Mouse (Mus musculus) layer of hippocampus, adult 2 months (tissue): Measurements from ENCODE around the gene Dcun1d5. TPM values are rescaled to one million over a fixed set of nuclear protein-coding genes. Genes with fewer than 3 reads are reported as not detected.
"Not testable (repeated sequence)": the region's sequence is repeated elsewhere in the genome, so short reads cannot be mapped to it uniquely, and the experiment has no call there.

Experiments used
- DNase-seq, 2 experiments: peaks; one replicate each; pipeline ENCODE4 v3.0.0; 2022; ENCODE audit warnings: low spot score in 2 of 2
- H3K27ac ChIP-seq: fragments of 200-600 bp; 2 replicates; pipeline ENCODE4 v1.8.1; 2022
- H3K4me3 ChIP-seq: fragments of 200-600 bp; 2 replicates; pipeline ENCODE4 v1.8.1; 2022; ENCODE audit warnings: mild to moderate bottlenecking
- CTCF ChIP-seq: fragments of 200-600 bp; conservative IDR thresholded peaks from 2 replicates; pipeline ENCODE4 v1.8.1; 2022; ENCODE audit warnings: antibody characterized with exemption, mild to moderate bottlenecking, moderate library complexity
- long read RNA-seq, 2 experiments: library from polyadenylated mRNA; stranded (forward); transcript quantifications; one replicate each; pipeline ENCODE4 v2.0.0; 2021; ENCODE audit warnings: borderline mapping rate in 2 of 2
- total RNA-seq, 2 experiments: library from RNA; stranded (reverse); gene quantifications; 2 replicates each; pipeline ENCODE4 v1.2.3; 2021

The Dcun1d5 gene
- total RNA-seq, result 10 to 100 TPM; 75.5 to 75.7 TPM
- long read RNA-seq, experiment 1, transcript Dcun1d5-202 (8 exons, 2,421 nt), result major isoform, 38 of 121 reads
- long read RNA-seq, experiment 1, partial matches to known transcripts, result 81 of 121 reads
- long read RNA-seq, experiment 1, other reads (novel, unspliced or antisense), result 2 of 121 reads
- long read RNA-seq, experiment 2, transcript Dcun1d5-202 (8 exons, 2,421 nt), result major isoform, 41 of 126 reads
- long read RNA-seq, experiment 2, partial matches to known transcripts, result 81 of 126 reads
- long read RNA-seq, experiment 2, other reads (novel, unspliced or antisense), result 4 of 126 reads

DNA sequence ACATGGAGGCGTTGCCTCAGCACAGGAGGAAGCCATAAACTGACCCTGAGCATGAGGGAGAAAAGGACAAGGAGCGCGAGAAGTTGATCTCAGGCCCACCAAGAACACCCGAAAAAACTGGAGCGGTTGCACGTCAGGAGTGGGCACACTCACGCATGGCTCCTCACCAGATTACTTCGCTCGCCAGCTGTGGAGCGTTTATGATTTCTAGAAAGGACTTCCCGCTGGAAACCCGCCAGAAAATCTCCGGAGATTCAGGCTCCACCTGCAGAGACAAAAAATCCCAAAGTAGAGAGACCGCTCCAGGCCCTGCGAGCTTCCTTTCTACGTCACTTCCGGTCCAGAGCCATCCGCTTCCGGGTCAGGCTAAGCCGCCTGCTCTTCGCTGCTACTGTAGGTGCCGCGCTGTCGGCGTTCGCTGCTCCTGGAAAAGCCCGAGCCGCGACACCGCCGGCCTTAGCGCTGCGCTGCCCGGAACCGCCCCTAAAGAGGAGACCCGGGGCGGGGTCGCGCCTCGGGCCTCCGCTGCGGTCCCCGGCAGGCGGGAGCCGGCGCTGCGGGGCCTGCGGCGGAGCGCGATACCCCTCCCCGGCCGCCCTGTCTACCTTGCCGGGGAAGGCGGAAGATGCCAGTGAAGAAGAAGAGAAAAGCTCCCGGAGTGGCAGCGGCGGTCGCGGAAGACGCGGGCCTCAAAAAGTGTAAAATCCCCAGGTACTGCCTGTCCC is at the start of gene Dcun1d5, which contains the start of gene Dync2h1:
TSS of gene Dcun1d5 (plus strand) at position 349 of the 725 bp plus-strand sequence.
TSS of gene Dync2h1 (minus strand) at position 275 of the 725 bp plus-strand sequence.
- 0 out of 2 replicates have a peak, but pooled peaks have one; percentile 2 for TF ChIP-seq CTCF

GRCm38 (mm10) chr9:7154391-7154790 is 29.9 kb upstream of the Dcun1d5 start:
- TF ChIP-seq CTCF, result no peak
- Histone ChIP-seq H3K27ac (no peak overlapping the region), H3K4me3 (no peak overlapping the region)
- no peak for DNase-seq

More for the DNA sequence above, at the start of gene Dcun1d5, which contains the start of gene Dync2h1:
- H3K4me3 ChIP-seq, result peak within 1 kb of the TSS; percentile 98
- DNase-seq, result peak; percentile 89 to 91
- peak within 1 kb of the TSS; percentile 92 for H3K27ac ChIP-seq

DNA sequence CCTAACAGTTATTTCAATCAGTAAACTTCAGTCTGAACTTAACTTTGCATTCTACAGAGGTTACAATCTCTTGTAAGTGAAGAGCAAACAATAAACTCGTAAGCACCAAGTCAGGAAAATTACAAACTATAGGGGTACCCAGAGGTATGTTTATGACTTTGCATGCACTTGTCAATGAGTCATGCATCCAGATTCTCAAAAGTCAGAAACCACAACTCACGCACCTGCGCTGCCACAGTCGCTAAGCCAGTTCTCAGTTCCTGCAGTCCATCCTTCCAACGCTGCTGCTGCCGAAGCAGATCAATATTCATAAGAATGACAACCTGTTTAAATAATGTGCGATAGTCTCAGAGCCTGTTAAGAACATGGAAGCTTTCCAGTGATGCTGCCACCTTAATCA is 25.7 kb upstream of the Dcun1d5 start:
- Histone ChIP-seq H3K27ac (no peak overlapping the region), H3K4me3 (no peak overlapping the region)
- no peak for DNase-seq
- no peak for TF ChIP-seq CTCF

DNA sequence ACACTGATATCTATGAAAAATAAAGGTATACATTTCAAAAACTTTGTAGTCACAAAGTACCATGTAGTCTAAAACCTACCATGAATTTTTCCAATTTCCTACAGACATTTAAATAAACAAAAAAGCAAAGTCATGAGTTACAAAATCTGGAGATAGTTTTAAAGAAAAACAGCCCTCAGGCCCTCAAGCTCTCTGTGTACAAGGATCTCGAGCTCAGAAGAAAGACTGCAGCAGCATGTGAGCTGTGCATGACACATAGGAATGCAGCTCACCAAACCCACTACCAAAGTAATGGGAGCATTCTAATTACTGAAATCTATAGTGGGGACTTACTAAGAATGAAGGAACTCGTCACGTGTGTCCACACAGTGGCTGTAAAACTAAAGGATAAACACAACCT is 24.6 kb upstream of the Dcun1d5 start:
- Histone ChIP-seq H3K27ac (no peak overlapping the region), H3K4me3 (no peak overlapping the region)
- no peak for DNase-seq
- TF ChIP-seq CTCF, result no peak

- no peak for DNase-seq
- Histone ChIP-seq H3K4me3 (no peak overlapping the region), H3K27ac (no peak overlapping the region)
- no peak for TF ChIP-seq CTCF
Observed at GRCm38 (mm10) chr9:7160688-7161087, 23.6 kb upstream of the Dcun1d5 start.

DNA sequence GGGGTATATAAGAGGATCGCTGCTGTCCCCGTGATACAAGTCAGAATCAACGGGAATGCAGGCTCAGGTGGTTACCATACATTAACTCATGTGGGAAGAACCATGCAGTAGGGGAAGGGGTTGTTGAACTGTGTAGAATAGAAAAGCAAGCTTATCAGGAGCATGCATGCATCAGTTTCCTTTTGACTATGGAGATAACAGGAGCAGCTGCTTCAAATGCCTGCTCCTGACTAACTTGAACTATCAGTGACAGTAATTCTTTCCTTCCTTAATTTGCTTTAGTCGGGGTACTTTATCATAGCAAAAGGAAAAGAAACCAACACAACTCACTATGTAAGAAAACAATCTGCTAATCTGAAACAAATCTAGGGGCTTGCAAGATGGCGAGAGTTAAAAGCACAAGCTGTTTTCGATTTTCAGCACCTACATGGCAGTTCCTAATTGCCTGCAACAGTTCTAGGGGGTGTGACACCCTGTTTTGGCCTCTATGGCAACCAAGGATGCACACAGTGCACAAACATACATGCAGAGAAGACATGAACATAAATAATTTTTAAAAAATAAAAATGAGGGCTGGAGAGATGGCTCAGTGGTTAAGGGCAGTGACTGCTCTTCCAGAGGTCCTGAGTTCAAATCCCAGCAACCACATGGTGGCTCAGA is 16.9 kb upstream of the Dcun1d5 start:
- H3K4me3 ChIP-seq, result no peak overlapping the region
- no peak; the same call in 1 of the 2 replicates for TF ChIP-seq CTCF
- no peak for DNase-seq
- H3K27ac ChIP-seq, result no peak overlapping the region

GRCm38 (mm10) chr9:7173756-7174155 is 10.6 kb upstream of the Dcun1d5 start:
- Histone ChIP-seq H3K4me3 (no peak overlapping the region), H3K27ac (no peak overlapping the region)
- no peak for TF ChIP-seq CTCF
- DNase-seq, result no peak

DNA sequence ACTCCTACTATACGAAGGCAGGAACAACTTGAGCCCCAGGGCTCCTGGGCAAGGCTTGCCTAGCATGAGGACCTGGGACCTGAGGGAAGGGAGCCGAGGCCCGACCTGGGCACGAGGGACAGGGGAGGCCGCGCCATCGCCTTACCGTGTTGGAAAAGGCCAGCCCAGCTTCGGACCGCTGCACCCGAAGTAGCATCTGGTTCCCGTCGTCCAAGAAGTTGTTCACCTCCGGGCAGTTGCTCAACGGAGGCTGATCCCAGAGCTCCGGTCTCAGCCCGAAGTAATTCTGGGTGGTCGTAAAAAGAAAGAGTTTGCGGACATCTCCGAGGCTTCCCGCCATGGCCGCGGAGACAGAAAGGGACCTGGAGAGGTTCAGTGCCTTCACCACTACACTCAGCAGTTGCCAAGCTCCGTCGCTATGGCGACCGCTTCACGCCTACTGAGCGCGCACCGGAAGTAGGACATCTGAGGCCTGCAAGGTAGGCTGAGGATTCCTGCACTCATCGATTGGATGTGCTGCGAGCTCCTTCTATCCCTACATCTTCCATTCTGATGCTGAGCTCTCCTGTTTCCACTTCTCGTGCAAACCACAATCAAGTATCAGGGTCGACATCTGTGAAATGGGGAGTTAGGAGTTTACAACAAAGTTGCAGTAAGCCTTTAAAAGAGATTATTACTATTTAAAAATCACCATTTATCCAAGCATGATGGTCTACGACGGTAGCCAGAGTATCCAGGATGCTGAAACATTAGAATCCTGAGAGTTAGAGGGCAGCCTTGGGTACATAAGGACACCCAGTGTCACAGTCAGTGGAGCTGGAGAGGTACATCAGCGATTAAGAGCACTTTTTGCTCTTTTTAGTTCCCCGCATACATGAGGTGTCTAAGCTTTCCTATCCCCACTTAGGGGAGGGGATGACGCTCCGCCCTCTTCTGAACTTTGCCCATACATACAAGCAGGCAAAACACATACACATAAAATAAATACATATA is 7.4 kb upstream of the Dcun1d5 start:
- Histone ChIP-seq H3K4me3 (peak overlapping the region; percentile 79), H3K27ac (peak overlapping the region; percentile 80)
- peak; percentile 89 to 95 for DNase-seq
- TF ChIP-seq CTCF, result no peak

DNA sequence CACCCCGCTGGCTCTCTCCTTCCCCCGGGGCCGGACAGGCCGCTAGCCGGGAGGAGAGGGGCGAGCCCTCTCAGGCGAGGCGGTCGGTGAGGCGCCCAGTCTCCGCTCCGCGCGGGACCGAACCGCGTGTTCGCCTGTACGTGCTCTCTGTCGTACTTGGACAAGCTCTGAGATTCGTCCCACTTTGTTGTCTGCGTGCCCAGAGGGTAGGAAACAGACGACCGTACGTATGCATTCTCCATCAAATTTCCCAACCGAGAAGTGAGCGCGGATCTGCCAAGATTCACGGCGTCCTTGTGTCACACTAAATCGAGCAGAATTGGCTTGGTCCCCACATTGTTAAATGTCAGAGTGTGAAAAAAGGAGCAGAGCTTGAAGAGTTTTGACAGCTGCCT is 574 bp downstream of the Dcun1d5 start:
- DNase-seq, result peak; percentile 26 to 28
- TF ChIP-seq CTCF, result no peak
- Histone ChIP-seq H3K4me3 (peak overlapping the region; percentile 98), H3K27ac (peak overlapping the region; percentile 92)

DNA sequence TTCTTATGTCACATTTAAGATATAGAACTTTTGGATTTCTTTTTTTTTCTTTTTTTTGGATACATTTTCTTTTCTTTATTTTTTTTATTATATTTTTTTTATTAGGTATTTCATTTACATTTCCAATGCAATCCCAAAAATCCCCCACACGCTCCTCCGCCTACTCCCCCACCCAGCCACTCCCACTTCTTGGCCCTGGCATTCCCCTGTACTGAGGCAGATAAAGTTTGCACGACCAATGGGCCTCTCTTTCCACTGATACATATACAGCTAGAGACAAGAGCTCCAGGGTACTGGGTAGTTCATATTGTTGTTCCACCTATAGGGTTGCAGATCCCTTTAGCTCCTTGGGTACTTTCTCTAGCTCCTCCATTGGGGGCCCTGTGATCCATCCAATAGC is 6.4 kb downstream of the Dcun1d5 start:
- not testable (repeated sequence) for DNase-seq, H3K27ac ChIP-seq

GRCm38 (mm10) chr9:7216240-7216639 is 31.9 kb downstream of the Dcun1d5 start:
- H3K4me3 ChIP-seq, result no peak overlapping the region
- H3K27ac ChIP-seq, result no peak overlapping the region
- peak; percentile 83 for TF ChIP-seq CTCF
- DNase-seq, result peak in 1 of 2 experiments; percentile 17

More for the DNA sequence above, 6.4 kb downstream of the Dcun1d5 start:
- not testable (repeated sequence) for H3K4me3 ChIP-seq

- no peak overlapping the region for H3K4me3 ChIP-seq
- H3K27ac ChIP-seq, result no peak overlapping the region
- TF ChIP-seq CTCF, result peak; percentile 40
- no peak for DNase-seq
Observed at GRCm38 (mm10) chr9:7221024-7221423, 36.7 kb downstream of the Dcun1d5 start.
